ENCODE assay signal across 9 mouse cellular contexts in the genomic region with DNA sequence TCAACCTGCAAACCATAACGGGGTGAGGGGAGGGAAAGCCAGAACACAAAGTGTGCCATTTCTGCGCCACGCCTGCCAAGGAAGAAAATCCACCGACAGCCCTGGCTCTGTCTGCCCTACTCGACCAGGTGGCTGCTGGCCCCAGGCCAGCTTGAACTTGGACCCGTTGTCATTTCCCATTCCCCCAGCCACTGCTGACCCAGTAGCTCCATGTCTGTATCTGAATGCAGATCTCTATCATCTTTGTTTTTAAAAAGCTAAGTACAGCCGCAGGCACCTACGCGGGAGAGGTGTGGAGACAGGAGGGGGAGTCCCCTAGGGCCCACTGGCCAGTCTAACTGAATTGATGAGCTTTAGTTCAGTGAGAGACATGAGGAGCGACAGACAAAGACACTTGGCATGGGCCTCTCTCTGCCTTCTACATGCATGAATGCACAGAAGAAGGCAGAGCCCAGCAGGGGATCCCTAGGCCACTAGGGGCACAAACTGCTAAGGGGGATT.
DNase-seq lines count a peak whose midpoint lies in the region; ATAC-seq and TF ChIP-seq lines count a peak whose summit lies in the region.
"Had no signal": no experiment of that assay in that cellular context is flagged by ENCODE, and none has a peak within 500 bp of the region (broad histone marks: within the 10 kb centered on the region; RNA-seq: fewer than 3 reads in every experiment).

No protein-coding gene starts in this region.

- no peak for DNase-seq in lung, embryonic 14.5 days
- no peak for DNase-seq in lung, postnatal 14 days
- DNase-seq in forebrain, embryonic 14.5 days (ENCODE audit: low spot score), result peak; percentile 60
- DNase-seq in kidney, postnatal 0 days (ENCODE audit: low spot score), result peak; percentile 7
- DNase-seq in retina, postnatal 1 day, result peak; percentile 75
- DNase-seq in layer of hippocampus, adult 8-10 months (ENCODE audit: low spot score in 2 of 2), result no peak
- DNase-seq in frontal cortex, postnatal 25 days (ENCODE audit: low spot score in 2 of 2), result no peak

- ATAC-seq in lung, embryonic 14.5 days (ENCODE audit: insufficient read depth), result no peak
- peak; percentile 30 for ATAC-seq in forebrain, embryonic 14.5 days
- no peak for ATAC-seq in kidney, postnatal 0 days (replicated peaks; ENCODE audit: low FRiP score, low read depth)
- no peak for ATAC-seq in erythroid progenitor cell, adult 5-6 weeks (replicated peaks; ENCODE audit: low FRiP score, poor library complexity, severe bottlenecking)

- no peak overlapping the region for H3K27ac ChIP-seq in lung, embryonic 14.5 days (ENCODE audit: low read depth)
- peak overlapping the region; percentile 80 for H3K27ac ChIP-seq in forebrain, embryonic 14.5 days (ENCODE audit: low read depth, low read length)
- H3K27ac ChIP-seq in kidney, postnatal 0 days, result no peak overlapping the region

- no peak overlapping the region for H3K4me2 ChIP-seq in lung, embryonic 14.5 days
- peak overlapping the region; percentile 40 for H3K4me2 ChIP-seq in forebrain, embryonic 14.5 days (ENCODE audit: low read length)
- H3K4me2 ChIP-seq in kidney, postnatal 0 days (ENCODE audit: low read length), result no peak overlapping the region
- H3K4me2 ChIP-seq: heart, embryonic 11.5 days had no signal

- H3K4me1 ChIP-seq in lung, embryonic 14.5 days (ENCODE audit: insufficient read depth), result no peaks in the 10 kb centered on the region
- peaks cover 35% of the 10 kb centered on the region for H3K4me1 ChIP-seq in forebrain, embryonic 14.5 days (ENCODE audit: control insufficient read depth, insufficient read depth, low read length)
- peaks cover 17% of the 10 kb centered on the region; the same call in 1 of the 2 replicates for H3K4me1 ChIP-seq in kidney, postnatal 0 days (replicated peaks; ENCODE audit: insufficient read depth, low read length)

- WGBS in lung, embryonic 14.5 days, result 57% methylated on average over 10 of the region's 10 CpGs
- 13% methylated on average over 10 of the region's 10 CpGs for WGBS in forebrain, embryonic 14.5 days
- WGBS in kidney, postnatal 0 days, result 21% methylated on average over 10 of the region's 10 CpGs

- H3K4me3 ChIP-seq in lung, embryonic 14.5 days (ENCODE audit: low read depth, low read length), result no peak overlapping the region
- H3K4me3 ChIP-seq in forebrain, embryonic 14.5 days (ENCODE audit: low read depth, low read length), result no peak overlapping the region
- H3K4me3 ChIP-seq in kidney, postnatal 0 days (replicated peaks; ENCODE audit: low read depth, low read length), result no peak overlapping the region

- no peak overlapping the region for H3K9ac ChIP-seq in lung, embryonic 14.5 days
- peak overlapping the region; percentile 17; the same call in 1 of the 2 replicates for H3K9ac ChIP-seq in forebrain, embryonic 14.5 days (ENCODE audit: low read length)
- no peak overlapping the region for H3K9ac ChIP-seq in kidney, postnatal 0 days (ENCODE audit: low read depth, low read length)

- no peaks in the 10 kb centered on the region for H3K27me3 ChIP-seq in lung, embryonic 14.5 days (ENCODE audit: insufficient read depth, low read length)
- H3K27me3 ChIP-seq in forebrain, embryonic 14.5 days (replicated peaks; ENCODE audit: control insufficient read depth, insufficient read depth, low read length), result no peaks in the 10 kb centered on the region
- H3K27me3 ChIP-seq in kidney, postnatal 0 days (ENCODE audit: insufficient read depth, low read length), result no peaks in the 10 kb centered on the region

- no peaks in the 10 kb centered on the region for H3K36me3 ChIP-seq in lung, embryonic 14.5 days (ENCODE audit: insufficient read depth)
- H3K36me3 ChIP-seq in forebrain, embryonic 14.5 days (ENCODE audit: control insufficient read depth, insufficient read depth, low read length), result no peaks in the 10 kb centered on the region
- no peaks in the 10 kb centered on the region for H3K36me3 ChIP-seq in kidney, postnatal 0 days (ENCODE audit: insufficient read depth, low read length)

- H3K9me3 ChIP-seq in lung, embryonic 14.5 days (ENCODE audit: low read depth, low read length), result no peaks in the 10 kb centered on the region
- no peaks in the 10 kb centered on the region for H3K9me3 ChIP-seq in forebrain, embryonic 14.5 days (replicated peaks; ENCODE audit: control insufficient read depth, low read length)
- no peaks in the 10 kb centered on the region for H3K9me3 ChIP-seq in kidney, postnatal 0 days (replicated peaks; ENCODE audit: low read length)

- TF ChIP-seq CTCF in lung, embryonic 14.5 days (IDR thresholded peaks at IDR 0.05; ENCODE audit: low read depth), result peak; percentile 6; the same call in 1 of the 2 replicates
- peak; percentile 28; the same call in 1 of the 2 replicates for TF ChIP-seq CTCF in kidney, postnatal 0 days (IDR thresholded peaks at IDR 0.05; ENCODE audit: low read depth)

Comparison
In these comparisons a context has a peak if more than half of its experiments do, and no peak if none do; other contexts are left out.
1. DNase-seq: peak in forebrain, embryonic 14.5 days (single experiment), kidney, postnatal 0 days (single experiment) and retina, postnatal 1 day (single experiment); none in lung, embryonic 14.5 days (single experiment), lung, postnatal 14 days (single experiment), layer of hippocampus, adult 8-10 months (0 of 2) and frontal cortex, postnatal 25 days (0 of 2).